Mouse (Mus musculus): ENCODE data around the gene Crb2. TPM values are rescaled to one million over a fixed set of nuclear protein-coding genes. Genes with fewer than 3 reads are reported as not detected.

Crb2 gene
- polyA plus RNA-seq, 1 experiment from 2014 or later = 3.2 TPM

DNA sequence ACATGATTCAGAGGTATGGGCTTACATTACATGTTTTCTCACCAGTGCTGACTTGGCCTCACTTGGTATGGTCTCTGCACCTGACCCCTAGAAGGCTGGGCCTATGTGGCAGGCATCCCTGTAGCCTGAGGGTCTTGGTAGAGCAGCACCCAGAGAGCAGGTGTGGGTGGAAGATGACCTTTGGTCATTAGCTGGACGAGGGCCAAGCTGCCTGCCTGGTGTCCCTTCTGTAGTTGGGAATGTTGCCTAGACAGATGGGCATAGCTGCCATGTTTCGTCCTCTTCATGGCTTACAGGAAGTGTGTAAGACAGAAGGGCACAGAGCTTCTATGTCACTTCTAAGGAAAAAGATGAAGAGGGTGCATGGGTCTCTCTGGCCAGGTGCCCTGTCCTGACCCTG, 47.8 kb downstream of the Crb2 start:
- WGBS = 85% methylated on average over 2 of the region's 2 CpGs
- no peak overlapping the region for H3K4me2 ChIP-seq (replicated peaks; ENCODE audit: low read depth, low read length)
- H3K4me1 ChIP-seq (ENCODE audit: control insufficient read depth, insufficient read depth, low read length) = no peaks in the 10 kb centered on the region
- H3K9ac ChIP-seq (ENCODE audit: low read depth, low read length) = no peak overlapping the region
- ATAC-seq (ENCODE audit: low FRiP score, low TSS enrichment) = no peak
- H3K27me3 ChIP-seq (ENCODE audit: control insufficient read depth, insufficient read depth, low read length) = no peaks in the 10 kb centered on the region
- no peaks in the 10 kb centered on the region for H3K9me3 ChIP-seq (ENCODE audit: control insufficient read depth, low read length)
- no peak overlapping the region for H3K4me3 ChIP-seq (ENCODE audit: low read length)
- no peak overlapping the region for H3K27ac ChIP-seq (ENCODE audit: low read depth, low read length)
- no peaks in the 10 kb centered on the region for H3K36me3 ChIP-seq (ENCODE audit: control insufficient read depth, insufficient read depth, low read length)

DNA sequence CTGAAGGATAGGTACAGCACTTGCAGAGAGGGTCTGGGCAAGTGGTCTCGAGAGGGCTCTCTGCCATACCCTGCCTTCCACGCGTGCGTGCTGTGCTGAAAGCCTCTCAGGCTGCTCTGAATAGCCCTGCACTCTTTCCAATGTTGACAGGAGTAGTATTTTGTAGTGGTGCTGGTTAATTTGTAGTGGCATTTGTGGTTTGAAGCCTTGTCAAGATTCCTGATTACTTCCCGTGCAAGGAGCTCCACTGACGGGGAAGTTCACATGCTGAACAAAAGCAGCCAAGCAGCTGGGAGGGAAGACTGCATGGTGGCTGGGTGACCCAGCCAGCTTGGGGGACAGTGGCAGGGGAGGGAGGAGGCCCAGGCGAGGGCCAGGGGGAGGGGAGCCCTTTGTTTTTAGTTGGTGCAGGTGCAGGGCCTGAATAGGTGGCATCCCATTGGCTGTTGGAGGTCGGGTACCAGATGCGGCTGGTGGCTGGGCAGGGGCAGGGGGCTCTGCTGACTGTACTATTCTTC, 53.8 kb downstream of the Crb2 start:
- Histone ChIP-seq H3K27ac (ENCODE audit: low read depth, low read length) (no peak overlapping the region), H3K4me2 (replicated peaks; ENCODE audit: low read depth, low read length) (no peak overlapping the region), H3K9ac (ENCODE audit: low read depth, low read length) (no peak overlapping the region), H3K9me3 (ENCODE audit: control insufficient read depth, low read length) (no peaks in the 10 kb centered on the region), H3K27me3 (ENCODE audit: control insufficient read depth, insufficient read depth, low read length) (no peaks in the 10 kb centered on the region), H3K4me3 (ENCODE audit: low read length) (no peak overlapping the region), H3K4me1 (ENCODE audit: control insufficient read depth, insufficient read depth, low read length) (peaks cover 5% of the 10 kb centered on the region; the same call in 1 of the 2 replicates), H3K36me3 (ENCODE audit: control insufficient read depth, insufficient read depth, low read length) (no peaks in the 10 kb centered on the region)
- WGBS = 64% methylated on average over 8 of the region's 9 CpGs
- no peak for ATAC-seq (ENCODE audit: low FRiP score, low TSS enrichment)

DNA sequence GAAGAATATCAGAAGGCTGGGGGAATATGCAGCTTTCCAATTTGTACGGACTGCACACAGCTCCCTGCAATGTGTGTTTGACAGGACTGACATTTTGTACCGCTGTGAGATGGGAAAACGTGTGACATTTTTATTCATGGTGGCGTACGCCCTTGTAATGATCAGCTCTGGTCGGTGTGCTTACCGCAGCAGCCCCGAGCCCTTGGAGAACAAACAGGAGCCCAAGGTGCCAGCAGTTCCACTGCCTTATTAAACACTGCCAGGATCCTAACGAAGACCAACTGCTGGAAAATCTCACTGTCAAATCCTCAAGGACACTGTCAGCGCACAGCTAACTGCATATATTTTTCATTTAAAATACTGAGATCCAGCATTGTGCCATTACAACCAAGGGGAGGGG, 56.2 kb downstream of the Crb2 start:
- 82% methylated on average over 10 of the region's 10 CpGs for WGBS
- no peaks in the 10 kb centered on the region for H3K36me3 ChIP-seq (ENCODE audit: control insufficient read depth, insufficient read depth, low read length)

DNA sequence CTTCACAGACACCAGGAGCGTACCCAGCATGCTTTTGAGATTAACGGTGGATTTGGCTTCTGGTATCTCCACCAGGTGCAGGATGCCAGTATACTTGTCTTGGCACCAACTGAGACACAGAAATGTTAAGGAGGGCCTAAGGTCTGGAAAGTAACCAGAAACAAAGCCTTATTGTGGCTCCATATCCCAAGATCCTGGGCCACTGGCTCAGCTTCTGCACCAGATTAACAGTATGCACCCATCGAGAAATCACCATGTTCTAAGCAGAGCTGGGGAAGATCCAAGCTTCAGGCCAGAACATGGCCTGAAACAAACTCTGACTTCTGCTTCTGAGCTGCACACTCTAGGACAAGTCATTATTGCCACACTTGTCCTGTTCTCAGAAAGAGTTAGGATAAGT, 60.9 kb downstream of the Crb2 start:
- Histone ChIP-seq H3K27me3 (ENCODE audit: control insufficient read depth, insufficient read depth, low read length) (no peaks in the 10 kb centered on the region), H3K27ac (ENCODE audit: low read depth, low read length) (no peak overlapping the region), H3K4me3 (ENCODE audit: low read length) (no peak overlapping the region), H3K9me3 (ENCODE audit: control insufficient read depth, low read length) (no peaks in the 10 kb centered on the region), H3K9ac (ENCODE audit: low read depth, low read length) (no peak overlapping the region), H3K4me1 (ENCODE audit: control insufficient read depth, insufficient read depth, low read length) (no peaks in the 10 kb centered on the region), H3K4me2 (replicated peaks; ENCODE audit: low read depth, low read length) (no peak overlapping the region), H3K36me3 (ENCODE audit: control insufficient read depth, insufficient read depth, low read length) (no peaks in the 10 kb centered on the region)
- WGBS = 94% methylated on average over 3 of the region's 3 CpGs
- ATAC-seq (ENCODE audit: low FRiP score, low TSS enrichment) = no peak

More for the DNA sequence above, 56.2 kb downstream of the Crb2 start:
- Histone ChIP-seq H3K4me2 (replicated peaks; ENCODE audit: low read depth, low read length) (no peak overlapping the region), H3K9me3 (ENCODE audit: control insufficient read depth, low read length) (no peaks in the 10 kb centered on the region), H3K4me1 (ENCODE audit: control insufficient read depth, insufficient read depth, low read length) (peaks cover 5% of the 10 kb centered on the region; the same call in 1 of the 2 replicates), H3K4me3 (ENCODE audit: low read length) (no peak overlapping the region), H3K27me3 (ENCODE audit: control insufficient read depth, insufficient read depth, low read length) (no peaks in the 10 kb centered on the region), H3K9ac (ENCODE audit: low read depth, low read length) (no peak overlapping the region), H3K27ac (ENCODE audit: low read depth, low read length) (no peak overlapping the region)
- ATAC-seq (ENCODE audit: low FRiP score, low TSS enrichment) = no peak

DNA sequence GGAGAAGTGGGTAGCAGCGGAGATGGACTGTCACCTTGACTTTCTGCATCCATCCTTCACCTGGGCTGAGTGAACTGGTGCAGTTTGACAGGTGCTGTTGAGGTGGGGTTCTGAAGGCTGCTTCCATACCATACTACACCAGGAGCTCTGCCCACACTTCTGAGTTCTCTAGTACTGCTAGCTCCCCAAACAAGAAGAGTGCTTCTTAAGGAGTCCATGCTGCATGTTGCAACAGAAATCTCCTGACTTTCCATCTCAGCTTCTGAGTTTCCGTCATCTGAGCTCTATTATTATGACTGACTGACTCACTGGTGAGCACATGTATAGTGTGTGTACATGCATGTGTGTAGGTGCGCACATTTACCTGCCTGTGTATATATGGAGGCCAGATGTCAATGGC, 61.5 kb downstream of the Crb2 start:
- Histone ChIP-seq H3K27me3 (ENCODE audit: control insufficient read depth, insufficient read depth, low read length) (no peaks in the 10 kb centered on the region), H3K4me3 (ENCODE audit: low read length) (no peak overlapping the region), H3K27ac (ENCODE audit: low read depth, low read length) (no peak overlapping the region), H3K36me3 (ENCODE audit: control insufficient read depth, insufficient read depth, low read length) (no peaks in the 10 kb centered on the region), H3K9ac (ENCODE audit: low read depth, low read length) (no peak overlapping the region), H3K4me1 (ENCODE audit: control insufficient read depth, insufficient read depth, low read length) (peaks cover 6% of the 10 kb centered on the region), H3K9me3 (ENCODE audit: control insufficient read depth, low read length) (no peaks in the 10 kb centered on the region), H3K4me2 (replicated peaks; ENCODE audit: low read depth, low read length) (no peak overlapping the region)
- WGBS = 93% methylated on average over 3 of the region's 3 CpGs
- ATAC-seq (ENCODE audit: low FRiP score, low TSS enrichment) = no peak

DNA sequence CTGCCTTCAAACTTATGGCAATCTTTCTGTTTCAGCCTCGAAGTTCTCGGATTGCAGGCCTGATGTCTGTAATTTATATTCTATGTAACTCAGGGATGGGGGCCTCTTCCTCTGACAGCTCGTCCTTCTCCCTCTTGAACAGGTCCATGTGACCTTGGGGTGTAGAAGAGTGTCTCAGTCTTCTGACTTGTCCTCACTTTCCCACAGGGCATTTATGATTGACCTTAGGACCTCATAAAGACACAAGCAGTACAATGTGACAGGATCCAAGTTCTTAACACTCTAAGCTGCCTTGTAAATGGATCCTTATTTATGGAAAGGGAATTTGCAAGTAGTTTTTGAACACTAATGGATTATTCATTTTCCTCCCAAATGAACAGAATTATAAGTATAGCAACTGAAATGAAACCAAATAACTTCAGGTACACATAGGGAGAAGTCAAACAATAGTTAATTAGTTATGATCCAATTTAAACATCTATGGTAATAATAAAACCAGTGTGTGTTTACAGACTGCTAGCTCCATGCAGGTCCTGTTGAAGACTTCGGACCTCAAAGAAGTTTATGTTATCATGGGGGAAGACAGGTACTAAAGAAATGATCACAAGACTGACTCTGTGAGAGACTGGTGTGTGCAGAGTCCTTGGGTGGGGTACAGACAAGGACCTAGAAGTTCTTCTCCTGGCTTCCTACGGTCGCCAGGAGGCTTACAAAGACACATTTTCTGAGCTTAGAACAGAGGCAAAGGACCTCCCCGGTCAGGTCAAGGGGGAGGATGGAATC, 62.3 kb downstream of the Crb2 start:
- Histone ChIP-seq H3K36me3 (ENCODE audit: control insufficient read depth, insufficient read depth, low read length) (no peaks in the 10 kb centered on the region), H3K9ac (ENCODE audit: low read depth, low read length) (no peak overlapping the region), H3K27me3 (ENCODE audit: control insufficient read depth, insufficient read depth, low read length) (no peaks in the 10 kb centered on the region), H3K9me3 (ENCODE audit: control insufficient read depth, low read length) (no peaks in the 10 kb centered on the region), H3K4me3 (ENCODE audit: low read length) (no peak overlapping the region), H3K4me1 (ENCODE audit: control insufficient read depth, insufficient read depth, low read length) (peaks cover 9% of the 10 kb centered on the region), H3K4me2 (replicated peaks; ENCODE audit: low read depth, low read length) (no peak overlapping the region), H3K27ac (ENCODE audit: low read depth, low read length) (no peak overlapping the region)
- ATAC-seq (ENCODE audit: low FRiP score, low TSS enrichment) = no peak
- 80% methylated on average over 7 of the region's 7 CpGs for WGBS

DNA sequence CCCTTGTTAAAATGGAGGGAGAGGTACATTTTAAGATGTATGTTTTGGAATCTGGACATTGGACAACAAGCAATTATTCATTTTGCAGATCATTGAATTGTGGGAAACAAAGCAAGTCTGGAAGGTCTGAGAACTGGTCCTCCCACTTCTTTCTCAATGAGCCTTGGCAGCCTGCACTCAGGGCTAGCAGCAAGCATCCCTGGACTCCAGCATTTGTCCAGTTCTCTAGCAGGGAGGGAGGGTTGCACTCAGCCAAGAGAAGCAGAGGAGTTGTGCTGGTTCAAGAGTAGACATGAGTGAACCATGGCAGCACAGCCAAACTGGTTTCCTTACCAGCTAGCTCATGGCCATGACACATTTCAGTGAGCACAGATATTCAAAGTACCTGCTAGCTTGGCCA, 63.9 kb downstream of the Crb2 start:
- H3K4me3 ChIP-seq (ENCODE audit: low read length) = no peak overlapping the region
- no peak overlapping the region for H3K4me2 ChIP-seq (replicated peaks; ENCODE audit: low read depth, low read length)
- no peaks in the 10 kb centered on the region for H3K36me3 ChIP-seq (ENCODE audit: control insufficient read depth, insufficient read depth, low read length)
- no peaks in the 10 kb centered on the region for H3K27me3 ChIP-seq (ENCODE audit: control insufficient read depth, insufficient read depth, low read length)
- no peak overlapping the region for H3K9ac ChIP-seq (ENCODE audit: low read depth, low read length)
- H3K27ac ChIP-seq (ENCODE audit: low read depth, low read length) = no peak overlapping the region
- ATAC-seq (ENCODE audit: low FRiP score, low TSS enrichment) = no peak
- H3K4me1 ChIP-seq (ENCODE audit: control insufficient read depth, insufficient read depth, low read length) = peaks cover 9% of the 10 kb centered on the region
- H3K9me3 ChIP-seq (ENCODE audit: control insufficient read depth, low read length) = no peaks in the 10 kb centered on the region

DNA sequence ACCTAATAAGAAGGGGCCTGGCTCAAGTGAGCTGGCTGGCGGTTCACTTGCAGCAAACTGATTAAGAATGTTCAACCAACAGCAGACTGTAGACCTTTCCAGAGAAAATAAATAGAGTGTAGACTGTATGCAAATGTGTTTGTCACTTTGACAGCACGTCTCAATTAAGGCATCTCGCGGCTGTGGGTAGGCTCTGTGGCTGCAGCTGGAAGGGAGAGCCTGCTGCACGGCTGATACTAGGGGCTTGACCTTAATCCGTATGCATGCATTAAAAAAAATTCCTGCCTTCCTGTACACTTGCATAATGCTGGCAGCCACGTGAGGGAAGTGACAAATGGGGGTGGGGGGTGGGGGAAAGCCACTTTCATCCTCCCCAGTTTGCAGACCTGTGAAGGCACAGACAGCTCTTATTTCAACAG, 66.1 kb downstream of the Crb2 start:
- Histone ChIP-seq H3K9me3 (ENCODE audit: control insufficient read depth, low read length) (no peaks in the 10 kb centered on the region), H3K36me3 (ENCODE audit: control insufficient read depth, insufficient read depth, low read length) (no peaks in the 10 kb centered on the region), H3K9ac (ENCODE audit: low read depth, low read length) (no peak overlapping the region), H3K4me3 (ENCODE audit: low read length) (no peak overlapping the region), H3K4me1 (ENCODE audit: control insufficient read depth, insufficient read depth, low read length) (peaks cover 9% of the 10 kb centered on the region), H3K4me2 (replicated peaks; ENCODE audit: low read depth, low read length) (no peak overlapping the region), H3K27me3 (ENCODE audit: control insufficient read depth, insufficient read depth, low read length) (no peaks in the 10 kb centered on the region), H3K27ac (ENCODE audit: low read depth, low read length) (no peak overlapping the region)
- peak; percentile 32; the same call in 1 of the 2 replicates for ATAC-seq (ENCODE audit: low FRiP score, low TSS enrichment)
- WGBS = 11% methylated on average over 7 of the region's 7 CpGs

DNA sequence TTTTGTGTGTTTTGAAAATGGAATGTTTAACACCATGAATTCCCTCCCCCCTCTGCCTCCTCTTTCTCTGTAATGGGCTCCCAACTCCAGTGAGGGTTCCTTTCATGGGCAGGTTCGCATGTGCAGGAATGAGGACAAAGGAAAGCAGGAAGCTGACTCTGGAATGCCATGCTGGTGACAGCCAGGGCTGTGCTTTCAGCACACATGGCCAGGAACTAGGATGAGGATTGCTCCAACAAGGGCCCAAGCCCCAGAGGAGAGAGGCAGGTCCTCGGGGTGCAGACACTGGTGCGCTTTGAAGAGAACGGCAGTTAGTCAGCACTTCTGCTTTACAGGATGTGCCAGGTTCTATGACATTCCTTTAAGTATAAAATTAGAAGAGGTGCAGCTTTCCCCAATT, 66.7 kb downstream of the Crb2 start:
- 43% methylated on average over 4 of the region's 4 CpGs for WGBS
- H3K27me3 ChIP-seq (ENCODE audit: control insufficient read depth, insufficient read depth, low read length) = no peaks in the 10 kb centered on the region
- no peak for ATAC-seq (ENCODE audit: low FRiP score, low TSS enrichment)
- H3K9ac ChIP-seq (ENCODE audit: low read depth, low read length) = no peak overlapping the region
- no peak overlapping the region for H3K27ac ChIP-seq (ENCODE audit: low read depth, low read length)
- no peaks in the 10 kb centered on the region for H3K36me3 ChIP-seq (ENCODE audit: control insufficient read depth, insufficient read depth, low read length)
- no peak overlapping the region for H3K4me3 ChIP-seq (ENCODE audit: low read length)
- H3K4me2 ChIP-seq (replicated peaks; ENCODE audit: low read depth, low read length) = no peak overlapping the region
- peaks cover 9% of the 10 kb centered on the region for H3K4me1 ChIP-seq (ENCODE audit: control insufficient read depth, insufficient read depth, low read length)
- no peaks in the 10 kb centered on the region for H3K9me3 ChIP-seq (ENCODE audit: control insufficient read depth, low read length)

Measured in kidney, embryonic 14.5 days (tissue).